Mouse (Mus musculus) megakaryocyte-erythroid progenitor cell, adult 5-6 weeks (primary cell): ENCODE results near the gene Pitpnc1. TPM values are rescaled to one million over a fixed set of nuclear protein-coding genes. Genes with fewer than 3 reads are reported as not detected.

Experiments used
- ATAC-seq: replicated peaks from 2 replicates; pipeline ENCODE4 v1.8.0; 2016; ENCODE audit warnings: mild to moderate bottlenecking, inconsistent platforms; ENCODE audit not compliant: severe bottlenecking, poor library complexity, low FRiP score, low TSS enrichment
- total RNA-seq, 2 experiments: library from RNA; stranded (forward) in 1 of 2; stranded (reverse) in 1 of 2; fragments of 200-1000, 215-1000 nt in 1 of 2; fragments of >200 nt in 1 of 2; fragmentation: Nextera tagmentation in 1 of 2; gene quantifications; 2 replicates each; pipeline ENCODE4 v1.2.3; 2014 to 2017

Gene Pitpnc1
- total RNA-seq, 2 experiments from 2014 or later: 28.6 to 35.0 TPM

DNA sequence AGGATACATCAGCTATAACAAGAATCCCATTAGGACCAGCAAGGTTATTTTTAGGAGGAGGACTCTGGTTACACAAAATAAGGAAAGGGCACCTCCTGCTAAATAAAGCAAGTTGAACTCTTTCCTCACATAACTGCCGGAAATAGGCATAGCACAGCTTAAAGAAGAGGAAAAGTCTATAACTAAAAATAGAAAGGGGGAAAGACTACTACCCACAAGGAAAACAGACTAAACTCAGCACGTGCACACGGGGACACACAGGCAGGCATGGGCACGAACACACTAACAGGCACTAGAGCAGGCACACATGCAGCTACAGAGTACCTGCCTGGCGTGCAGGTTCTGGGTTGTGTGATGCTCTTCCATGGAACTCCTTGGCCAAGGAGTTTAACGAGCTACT is 23.8 kb downstream of the Pitpnc1 start:
- ATAC-seq: no peak

DNA sequence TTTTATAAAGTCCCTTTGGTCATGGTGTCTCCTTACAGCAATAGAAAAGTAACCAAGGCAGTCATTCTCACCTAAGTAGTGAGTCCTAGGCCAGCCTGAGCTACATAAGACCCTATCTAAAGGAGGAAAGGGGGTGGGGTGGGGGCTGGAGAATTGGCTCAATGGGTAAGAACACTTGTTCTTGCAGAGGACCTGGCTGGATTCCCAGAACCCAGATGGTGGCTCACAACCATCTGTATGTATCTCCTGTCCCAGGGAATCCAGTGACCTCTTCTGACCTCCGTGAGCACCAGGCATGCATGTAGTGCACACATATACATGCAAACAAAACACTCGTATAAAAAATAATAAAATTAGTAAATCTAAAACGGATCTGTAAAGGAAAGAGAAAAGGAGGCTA is 24.8 kb downstream of the Pitpnc1 start:
- ATAC-seq: 0 out of 2 replicates have a peak, but pooled peaks have one; percentile 23

DNA sequence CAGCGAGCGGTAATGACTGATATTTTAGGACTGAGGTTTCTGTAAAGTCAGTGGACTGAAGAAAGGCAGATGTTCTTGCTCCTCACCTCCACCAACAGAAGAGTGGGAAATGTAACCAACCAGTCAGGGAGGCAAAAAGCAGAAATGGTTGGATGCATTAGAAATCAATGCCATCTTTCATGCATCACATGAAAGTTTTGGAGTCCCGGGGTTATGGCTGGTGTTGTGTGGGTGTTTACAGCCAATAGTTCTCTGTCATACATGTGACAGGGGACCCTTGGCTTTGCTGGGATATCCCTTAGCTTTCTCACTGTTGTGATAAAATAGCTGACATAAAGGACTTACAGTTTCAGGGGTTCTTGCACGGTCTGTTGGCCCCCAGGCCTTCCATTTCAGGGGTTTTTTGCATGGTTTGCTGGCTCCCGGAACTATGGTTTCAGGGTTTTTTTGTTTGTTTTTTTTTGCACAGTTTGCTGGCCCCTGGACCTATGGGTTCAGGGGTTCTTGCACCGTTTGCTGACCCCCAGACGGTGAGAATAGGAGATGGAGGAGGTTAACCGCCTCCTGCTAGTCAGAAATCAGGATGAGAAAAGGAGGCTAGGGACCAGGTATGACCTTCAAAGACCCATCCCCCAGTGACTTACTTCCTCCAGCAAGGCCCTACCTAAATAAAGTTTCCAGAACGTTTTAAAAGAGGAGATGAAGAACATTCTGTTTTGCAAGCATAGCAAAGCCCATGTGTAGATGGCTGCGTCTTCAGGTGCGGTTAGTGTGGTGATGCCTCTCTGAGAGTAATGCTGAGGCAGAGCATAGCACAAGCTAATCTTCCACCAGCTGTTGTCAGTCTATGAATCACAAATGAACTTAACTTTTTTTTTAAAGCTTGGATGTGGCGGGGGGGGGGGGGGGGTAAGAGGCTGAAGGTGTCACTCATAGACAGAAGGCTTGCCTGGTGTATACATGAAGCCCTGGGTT is 27.1 kb downstream of the Pitpnc1 start:
- ATAC-seq: no peak

DNA sequence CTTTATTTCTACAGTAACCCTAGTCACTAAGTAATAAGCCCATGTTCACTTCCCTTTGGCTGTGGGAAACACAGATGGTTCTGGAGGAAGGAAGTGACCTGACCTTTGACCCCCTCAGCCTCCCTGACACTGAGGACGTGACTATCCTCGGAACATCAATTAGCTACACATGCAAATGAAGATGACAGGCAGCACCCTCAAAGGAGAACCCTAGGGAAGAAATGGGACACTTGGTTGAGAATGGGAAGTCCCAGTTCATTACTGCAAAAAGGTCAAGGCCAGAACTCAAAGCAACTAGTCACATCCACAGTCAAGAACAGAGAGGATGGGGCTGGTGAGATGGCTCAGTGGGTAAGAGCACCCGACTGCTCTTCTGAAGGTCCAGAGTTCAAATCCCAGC is 29.4 kb downstream of the Pitpnc1 start:
- no peak for ATAC-seq

DNA sequence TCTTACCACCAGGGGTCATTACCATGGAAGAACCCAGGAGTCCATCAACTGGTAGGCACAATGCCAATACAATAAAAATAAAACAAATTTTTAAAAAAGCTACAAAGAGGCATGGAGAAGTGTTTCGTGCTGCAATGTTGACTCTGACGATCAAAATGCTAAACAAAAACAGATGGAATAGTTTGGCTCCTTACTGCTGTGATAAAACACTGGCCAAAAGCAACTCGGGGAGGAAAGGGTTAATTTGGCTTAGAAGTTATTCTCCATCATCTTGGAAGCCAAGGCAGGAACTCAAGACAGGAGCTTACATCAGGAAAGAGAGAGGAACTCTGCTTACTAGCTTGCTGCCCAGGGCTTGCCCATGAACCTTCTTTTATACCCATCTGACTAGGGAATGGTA is 32.4 kb downstream of the Pitpnc1 start:
- ATAC-seq: no peak

DNA sequence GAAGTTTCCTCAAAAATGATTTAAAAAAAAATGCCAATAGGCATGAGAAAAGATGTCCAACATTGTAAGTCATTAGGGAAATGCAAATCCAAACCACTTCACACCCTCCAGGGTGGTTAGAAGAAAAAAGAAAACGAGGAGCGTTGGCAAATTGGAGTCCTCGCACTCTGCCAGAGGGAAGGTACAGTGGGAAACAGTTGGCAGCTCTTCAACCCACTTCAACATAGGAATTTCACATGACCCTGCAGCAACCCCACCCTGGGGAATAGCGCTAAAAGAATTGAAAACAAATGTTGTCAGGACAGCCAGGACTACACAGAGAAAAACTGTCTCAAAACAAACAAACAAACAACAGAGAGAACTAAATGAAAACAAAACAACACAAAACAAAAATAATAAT is 32.8 kb downstream of the Pitpnc1 start:
- no peak for ATAC-seq

DNA sequence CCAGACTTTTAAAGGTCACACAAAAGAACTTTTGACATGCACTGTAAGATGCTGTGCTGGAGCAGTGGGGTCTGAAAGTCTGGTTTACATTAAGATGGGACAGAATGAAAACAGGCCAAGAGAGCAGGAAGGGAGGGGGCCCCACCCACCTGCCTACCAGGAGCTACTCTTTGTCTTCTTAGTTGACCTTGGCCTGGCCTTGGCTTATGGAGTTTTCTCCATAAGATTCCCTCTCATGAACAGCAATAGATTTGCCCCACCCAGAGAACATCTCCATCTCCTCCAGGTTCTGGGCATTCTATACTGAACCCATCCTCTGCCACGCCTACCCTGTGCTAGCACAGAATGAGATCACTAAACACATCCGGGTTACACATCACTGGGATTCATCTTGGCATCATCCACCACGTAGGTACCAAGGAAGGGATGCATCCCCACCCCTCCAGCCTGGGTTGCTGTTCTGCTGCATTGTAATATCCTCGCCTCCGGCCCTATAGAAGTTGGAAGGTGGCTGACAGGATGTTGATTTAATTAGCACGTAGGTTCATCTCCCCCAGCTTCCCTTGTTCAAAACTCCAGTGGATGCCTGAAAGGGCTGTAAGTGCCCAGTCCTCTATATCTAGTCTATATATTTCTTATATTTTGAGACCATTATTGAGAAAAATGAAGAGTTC is 34.6 kb downstream of the Pitpnc1 start:
- ATAC-seq: no peak

DNA sequence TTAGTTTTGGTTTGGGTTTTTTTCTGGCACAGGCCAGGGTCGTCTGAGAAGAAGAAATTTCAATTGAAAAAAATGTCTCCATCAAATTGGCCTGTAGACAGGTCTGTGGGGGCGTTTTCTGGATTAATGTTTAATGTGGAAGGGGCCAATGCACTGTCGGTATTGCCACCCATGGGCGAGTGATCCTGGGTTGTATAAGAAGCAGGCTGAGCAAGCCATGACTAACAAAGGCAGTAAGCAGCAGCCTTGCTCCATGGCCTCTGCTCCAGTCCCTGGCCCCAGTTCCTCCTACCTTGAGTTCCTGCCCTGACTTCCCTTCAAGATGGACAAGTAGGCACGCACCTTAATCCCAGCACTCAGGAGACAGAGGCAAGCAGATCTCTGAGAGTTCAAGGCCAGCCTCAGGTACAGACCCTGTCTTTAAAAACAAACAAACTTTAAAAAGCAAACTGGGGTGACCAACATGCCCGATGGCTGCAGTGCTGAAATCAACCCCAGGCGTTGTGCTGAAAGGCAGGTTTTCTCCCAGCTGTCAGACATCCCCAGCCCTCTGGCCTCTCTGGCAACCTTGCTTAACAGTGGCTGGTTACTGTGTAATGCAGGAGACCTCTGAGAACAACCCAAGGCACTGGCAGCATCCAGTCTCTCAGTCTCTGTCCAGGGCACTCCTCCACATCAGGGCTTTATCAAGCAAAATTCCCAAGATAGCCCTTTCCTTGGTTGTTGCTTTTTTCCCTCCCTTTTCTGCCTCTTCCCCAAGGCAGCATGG is 39.1 kb downstream of the Pitpnc1 start:
- no peak for ATAC-seq

DNA sequence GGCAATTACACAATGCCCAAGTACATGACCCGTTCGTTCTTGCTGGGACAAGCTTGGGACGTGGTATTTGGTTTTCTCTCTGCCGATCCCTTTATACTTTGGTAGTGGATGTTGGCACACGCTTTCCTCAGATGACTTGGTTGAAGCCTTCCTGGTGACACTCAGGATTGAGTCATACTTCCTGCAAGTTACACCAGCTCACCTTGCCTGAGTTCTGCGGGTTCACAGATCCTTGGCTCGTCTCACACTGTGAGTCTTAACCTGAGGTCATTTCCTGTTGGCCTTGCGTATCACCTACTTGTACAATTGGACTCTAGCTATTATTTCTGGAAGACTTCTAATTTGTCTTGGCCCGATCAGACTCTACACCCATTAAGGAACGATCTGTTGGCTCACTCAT is 42.5 kb downstream of the Pitpnc1 start:
- ATAC-seq: no peak

DNA sequence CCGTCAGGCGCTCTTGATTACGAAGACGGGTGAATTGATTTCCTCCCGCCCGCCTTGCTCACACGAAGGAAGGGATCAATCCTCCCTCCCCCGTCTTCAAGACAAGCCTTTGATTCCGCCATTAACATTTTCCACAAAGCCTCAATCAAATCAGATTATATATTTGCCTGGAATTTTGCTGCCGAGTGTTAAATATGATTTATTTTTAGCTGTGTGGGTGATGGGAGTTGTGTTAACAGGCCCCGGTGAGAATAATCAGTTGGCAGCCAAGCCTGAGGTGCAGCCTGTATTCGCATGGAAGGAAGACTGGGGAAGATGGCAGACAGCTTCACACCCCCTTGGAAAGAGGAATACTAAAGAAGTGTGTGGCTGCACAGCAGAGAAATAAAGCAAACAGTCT is 46.3 kb downstream of the Pitpnc1 start:
- no peak for ATAC-seq

DNA sequence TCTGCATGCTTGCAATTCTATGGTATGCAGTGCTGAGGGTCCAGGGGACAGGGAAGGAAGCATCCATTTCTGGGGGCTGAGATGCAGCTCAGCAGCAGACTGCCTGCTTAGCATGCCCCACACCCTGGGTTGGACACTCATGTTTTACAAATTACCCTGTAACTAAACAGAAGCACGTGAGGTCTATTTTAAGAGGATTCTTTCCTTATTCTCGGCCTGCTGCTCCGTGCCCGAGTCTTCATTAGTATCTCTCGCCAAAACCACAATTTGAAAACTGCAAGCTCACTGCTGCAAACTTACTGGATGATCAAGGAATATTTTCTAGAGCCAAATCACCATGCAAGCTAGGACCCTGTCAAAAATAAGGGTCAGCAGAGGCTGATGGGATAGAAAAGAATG is 48.1 kb downstream of the Pitpnc1 start:
- ATAC-seq: peak; percentile 30

DNA sequence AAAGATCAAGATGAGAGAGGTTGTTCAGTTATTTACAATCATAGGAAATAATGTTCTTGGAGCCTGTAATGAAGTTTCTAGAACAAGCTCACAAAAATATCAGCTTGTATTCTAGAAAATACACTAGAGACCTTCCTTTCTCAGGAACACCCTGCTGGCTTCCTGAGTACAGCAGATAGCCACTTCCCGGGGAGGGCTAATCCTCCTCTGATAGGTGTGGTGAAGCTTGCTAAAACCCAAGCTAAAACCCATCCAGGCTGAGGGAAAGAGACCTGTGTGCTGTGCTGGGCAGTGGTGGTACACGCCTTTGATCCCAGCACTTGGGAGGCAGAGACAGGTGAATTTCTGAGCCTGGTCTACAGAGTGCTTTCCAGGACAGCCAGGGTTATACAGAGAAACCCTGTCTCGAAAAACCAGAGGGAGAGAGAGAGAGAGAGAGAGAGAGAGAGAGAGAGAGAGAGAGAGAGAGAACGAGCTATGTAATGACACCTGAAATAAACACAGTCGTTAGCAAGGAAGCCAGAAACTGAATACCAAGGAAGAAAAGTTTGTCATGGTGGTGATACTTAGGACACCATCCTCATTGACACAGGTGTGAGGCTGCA is 48.6 kb downstream of the Pitpnc1 start:
- 0 out of 2 replicates have a peak, but pooled peaks have one; percentile 28 for ATAC-seq

DNA sequence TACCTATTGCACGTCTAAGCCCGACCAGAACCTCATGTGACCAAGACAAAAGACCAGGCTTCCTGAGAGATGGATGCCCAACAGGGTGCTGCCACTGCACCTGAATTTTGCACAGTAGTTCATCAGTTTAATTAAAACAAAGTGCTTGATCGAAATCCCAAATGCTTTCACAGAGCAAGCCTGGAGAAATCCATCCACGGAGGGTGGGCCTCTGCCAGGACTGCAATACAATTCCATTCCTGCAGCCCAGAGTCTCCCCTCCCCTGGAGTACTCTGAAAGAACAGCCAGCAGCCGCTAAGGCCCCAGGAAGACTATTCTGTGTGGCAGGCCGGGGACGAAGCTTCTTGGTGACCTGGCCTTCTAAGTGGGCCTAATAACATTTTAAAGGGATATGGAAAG is 50.6 kb downstream of the Pitpnc1 start:
- ATAC-seq: no peak

DNA sequence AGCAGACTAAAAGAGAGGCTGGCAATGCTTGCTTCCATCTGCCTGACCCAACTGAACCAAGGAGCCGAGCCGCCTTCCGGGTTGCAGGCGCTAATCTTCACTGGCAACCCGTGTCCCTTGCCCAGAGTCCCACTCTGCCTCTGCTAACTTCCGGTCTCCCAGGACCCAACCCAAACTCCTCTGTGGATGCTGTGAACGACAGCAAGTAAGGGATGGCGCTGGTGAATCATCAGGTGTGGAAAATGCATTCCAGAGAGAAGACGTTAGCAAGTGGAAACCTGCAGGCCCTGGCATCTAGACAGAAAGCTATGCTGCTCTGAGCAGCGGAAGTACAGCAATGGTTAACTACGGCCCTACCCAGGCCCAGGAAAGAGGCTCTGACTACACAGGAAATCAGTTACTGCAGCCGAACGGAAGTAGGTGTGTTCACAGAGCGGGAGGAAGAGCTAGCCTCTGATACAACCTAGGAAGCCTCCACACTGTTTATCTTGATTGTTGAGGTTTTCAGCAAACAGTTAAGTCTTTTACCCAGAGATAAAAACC is 53.4 kb downstream of the Pitpnc1 start:
- ATAC-seq: peak; percentile 84

DNA sequence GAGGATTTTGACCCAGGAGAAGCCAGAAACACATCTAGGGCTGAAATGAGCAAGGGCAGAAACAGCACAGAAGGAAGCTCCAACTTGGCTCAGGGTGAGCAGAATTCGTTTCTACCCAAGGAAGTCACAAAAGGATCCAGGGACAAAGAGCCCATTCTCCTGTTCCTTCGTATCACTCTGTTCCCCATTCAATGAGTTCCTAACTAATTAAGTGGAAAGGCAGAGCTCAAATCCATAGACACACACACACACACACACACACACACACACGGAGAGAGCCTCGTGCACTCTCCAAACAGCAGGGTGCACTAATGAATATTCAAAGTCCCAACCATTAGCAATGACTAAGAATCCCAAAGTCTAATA is 54.0 kb downstream of the Pitpnc1 start:
- no peak for ATAC-seq

DNA sequence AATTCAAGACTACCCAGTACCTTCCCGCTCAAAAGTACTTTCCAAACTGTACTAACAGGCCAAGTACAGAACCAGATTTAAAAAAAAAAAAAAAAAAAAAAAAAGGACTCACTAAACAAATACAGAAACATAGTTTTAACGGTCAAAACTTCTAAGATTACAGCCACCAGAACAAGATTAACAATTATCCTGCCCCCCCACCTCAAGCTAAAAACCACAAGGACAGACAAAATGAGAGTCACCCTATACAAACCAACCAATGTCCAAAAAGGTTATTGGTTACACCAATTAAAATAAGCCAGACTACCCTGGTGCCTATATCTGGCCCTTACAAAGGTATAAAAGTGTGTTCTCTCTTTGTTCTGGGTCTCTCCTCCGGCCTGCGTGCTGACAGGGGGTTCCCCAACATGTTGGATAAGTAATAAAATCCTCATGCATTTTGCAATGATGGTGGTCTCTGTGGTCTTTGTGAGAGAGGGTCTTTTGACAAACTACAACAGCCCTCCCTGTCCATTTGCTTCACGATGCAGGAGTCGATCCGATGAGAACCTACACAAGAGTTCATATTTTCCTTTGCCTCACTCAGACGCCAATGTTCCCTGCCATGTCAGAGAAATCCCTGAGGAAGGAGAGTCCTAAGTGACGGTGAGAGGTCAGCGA is 54.5 kb downstream of the Pitpnc1 start:
- no peak for ATAC-seq

DNA sequence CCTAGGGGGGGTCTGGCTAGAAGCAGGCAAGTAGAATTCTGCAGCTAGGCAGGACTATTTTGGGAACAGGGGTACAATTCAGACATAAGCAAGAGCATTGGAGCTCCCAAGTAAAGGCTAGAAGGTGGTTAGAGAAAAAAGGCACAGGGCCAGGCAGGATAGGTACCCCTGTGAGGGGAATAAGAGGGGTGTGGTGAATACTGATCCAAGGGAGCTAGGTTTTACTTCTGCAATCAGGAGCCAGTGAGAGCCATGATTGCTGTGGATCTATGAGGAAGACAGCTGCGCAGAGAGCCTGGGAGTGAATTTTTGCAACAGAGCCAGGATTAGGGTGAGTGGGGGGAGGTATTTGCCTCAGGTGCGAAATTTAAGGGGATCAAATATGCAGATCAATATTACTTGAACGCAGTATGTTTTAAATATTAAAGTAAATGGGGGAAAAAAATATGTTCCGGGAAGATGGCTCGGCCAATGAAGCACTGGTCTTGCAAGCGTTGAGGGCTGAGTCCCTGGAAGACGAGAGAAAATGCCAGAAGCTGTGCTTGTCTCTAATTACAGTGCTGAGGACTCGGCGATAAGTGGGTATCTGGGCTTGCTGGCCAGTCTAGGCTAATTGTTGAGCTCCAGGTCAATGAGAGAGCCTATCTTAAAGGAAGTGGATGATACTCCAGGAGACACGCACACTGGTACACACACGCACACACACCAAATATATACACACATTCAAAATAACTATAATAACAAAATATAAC is 55.3 kb downstream of the Pitpnc1 start:
- ATAC-seq: no peak

DNA sequence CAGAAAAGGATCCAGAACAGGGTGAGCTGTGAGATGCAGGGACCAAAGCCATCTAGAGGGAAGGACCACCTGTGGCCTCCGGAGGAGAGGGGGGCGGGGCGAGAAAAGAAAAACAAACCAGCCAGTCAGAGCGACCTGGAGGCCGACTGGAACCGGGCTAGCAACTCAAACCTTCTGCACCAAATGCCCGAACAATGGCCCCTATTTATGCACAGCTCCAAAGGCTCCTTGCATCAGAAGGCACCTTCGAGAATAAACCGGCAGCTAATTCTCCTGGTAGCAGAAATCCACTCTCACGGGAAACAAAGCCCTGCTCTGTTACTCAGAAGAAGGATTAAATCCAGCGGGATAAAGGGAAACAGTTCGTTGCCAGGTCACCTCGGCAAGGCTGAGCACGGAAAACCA is 57.2 kb downstream of the Pitpnc1 start:
- ATAC-seq: no peak
